Mouse (Mus musculus): ENCODE measurements around the gene Pdzrn3. TPM values are rescaled to one million over a fixed set of nuclear protein-coding genes. Genes with fewer than 3 reads are reported as not detected.

Pdzrn3 gene
- polyA plus RNA-seq, 2 experiments: 16.5 to 37.9 TPM

DNA sequence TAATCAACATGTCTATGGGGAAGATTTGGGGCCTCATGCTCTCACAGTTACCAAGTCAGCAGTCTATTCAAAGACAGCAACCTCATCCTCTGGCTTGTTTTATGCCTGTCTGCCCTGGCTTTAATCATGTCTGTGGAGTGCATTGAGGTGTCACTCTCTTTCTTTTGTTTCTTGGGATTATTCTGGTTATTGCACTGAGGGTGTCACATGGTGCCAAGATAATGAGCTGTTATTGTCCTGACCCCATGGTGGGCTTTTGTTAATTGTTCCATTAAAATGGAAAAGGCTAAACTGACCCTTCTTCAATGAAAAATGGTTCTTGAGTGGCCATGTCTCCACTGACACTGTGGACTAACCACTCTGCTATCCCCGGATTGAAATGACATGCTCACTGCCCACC, 34.0 kb upstream of the Pdzrn3 start:
- Histone ChIP-seq H3K27me3 (ENCODE audit: control insufficient read depth, insufficient read depth, low read length) (no peaks in the 10 kb centered on the region), H3K4me2 (replicated peaks; ENCODE audit: low read depth, low read length, severe bottlenecking) (no peak overlapping the region), H3K27ac (replicated peaks; ENCODE audit: low read depth, low read length) (no peak overlapping the region), H3K4me1 (ENCODE audit: control insufficient read depth, insufficient read depth, low read length) (no peaks in the 10 kb centered on the region), H3K9ac (ENCODE audit: low read depth, low read length, severe bottlenecking) (no peak overlapping the region), H3K4me3 (replicated peaks; ENCODE audit: low read length) (no peak overlapping the region), H3K36me3 (ENCODE audit: control insufficient read depth, insufficient read depth, low read length) (no peaks in the 10 kb centered on the region), H3K9me3 (ENCODE audit: control insufficient read depth, low read length) (no peaks in the 10 kb centered on the region)
- ATAC-seq (ENCODE audit: low FRiP score, low read depth) (no peak), DNase-seq (ENCODE audit: low spot score) (no peak)
- no peak for TF ChIP-seq POLR2A (IDR thresholded peaks at IDR 0.05; ENCODE audit: borderline replicate concordance, extremely low read depth, insufficient read depth, insufficient read length)
- WGBS: 81% methylated on average over 1 of the region's 1 CpGs

DNA sequence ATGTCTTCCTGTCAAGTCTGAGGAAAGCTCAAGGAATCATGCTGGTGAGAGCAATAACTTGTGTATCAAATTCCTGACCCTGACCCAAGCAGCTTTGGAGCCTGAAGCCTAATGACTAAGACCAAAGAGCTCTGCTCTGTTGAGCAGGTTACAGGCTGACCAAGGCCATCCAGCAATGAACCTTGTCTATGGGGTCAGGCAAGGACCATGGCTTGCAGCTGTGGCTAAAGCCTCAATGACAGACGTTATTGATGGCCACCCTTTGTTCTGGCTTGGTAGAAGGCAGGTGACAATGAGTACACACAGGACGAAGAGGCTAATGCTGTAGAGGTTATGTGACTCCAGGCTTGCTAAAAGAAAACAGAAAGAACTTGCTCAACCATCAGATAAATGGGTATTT, 33.4 kb upstream of the Pdzrn3 start:
- no peak overlapping the region for H3K27ac ChIP-seq (replicated peaks; ENCODE audit: low read depth, low read length)
- no peak for ATAC-seq (ENCODE audit: low FRiP score, low read depth)
- 29% methylated on average over 2 of the region's 2 CpGs for WGBS
- H3K4me1 ChIP-seq (ENCODE audit: control insufficient read depth, insufficient read depth, low read length): no peaks in the 10 kb centered on the region
- H3K9me3 ChIP-seq (ENCODE audit: control insufficient read depth, low read length): no peaks in the 10 kb centered on the region
- no peaks in the 10 kb centered on the region for H3K27me3 ChIP-seq (ENCODE audit: control insufficient read depth, insufficient read depth, low read length)
- H3K4me3 ChIP-seq (replicated peaks; ENCODE audit: low read length): no peak overlapping the region
- no peaks in the 10 kb centered on the region for H3K36me3 ChIP-seq (ENCODE audit: control insufficient read depth, insufficient read depth, low read length)
- no peak overlapping the region for H3K4me2 ChIP-seq (replicated peaks; ENCODE audit: low read depth, low read length, severe bottlenecking)
- no peak overlapping the region for H3K9ac ChIP-seq (ENCODE audit: low read depth, low read length, severe bottlenecking)
- no peak for DNase-seq (ENCODE audit: low spot score)
- TF ChIP-seq POLR2A (IDR thresholded peaks at IDR 0.05; ENCODE audit: borderline replicate concordance, extremely low read depth, insufficient read depth, insufficient read length): no peak

DNA sequence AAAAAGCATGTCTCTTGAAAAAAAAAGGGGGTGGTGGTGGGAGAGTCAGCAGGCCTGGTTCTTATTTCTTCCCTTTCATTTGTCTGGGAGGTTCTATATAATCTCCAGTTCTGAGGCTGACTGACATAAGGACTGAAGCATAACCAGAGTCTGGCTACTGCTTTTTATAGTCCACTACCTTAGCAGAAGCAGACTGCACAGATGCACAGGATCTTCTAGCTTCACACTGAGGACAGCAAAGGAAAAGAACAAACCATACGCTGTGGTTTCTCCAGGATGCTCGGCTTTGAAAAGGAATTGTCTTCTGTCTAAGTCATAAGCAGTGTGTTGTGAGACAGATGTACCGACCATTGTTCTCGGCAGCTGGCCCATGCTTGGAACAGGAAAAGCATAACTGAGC, 19.0 kb upstream of the Pdzrn3 start:
- no peak for ATAC-seq (ENCODE audit: low FRiP score, low read depth)
- Histone ChIP-seq H3K9me3 (ENCODE audit: control insufficient read depth, low read length) (no peaks in the 10 kb centered on the region), H3K4me1 (ENCODE audit: control insufficient read depth, insufficient read depth, low read length) (peaks cover 12% of the 10 kb centered on the region; the same call in 1 of the 2 replicates), H3K27ac (replicated peaks; ENCODE audit: low read depth, low read length) (no peak overlapping the region), H3K4me3 (replicated peaks; ENCODE audit: low read length) (no peak overlapping the region), H3K36me3 (ENCODE audit: control insufficient read depth, insufficient read depth, low read length) (no peaks in the 10 kb centered on the region), H3K4me2 (replicated peaks; ENCODE audit: low read depth, low read length, severe bottlenecking) (no peak overlapping the region), H3K27me3 (ENCODE audit: control insufficient read depth, insufficient read depth, low read length) (no peaks in the 10 kb centered on the region), H3K9ac (ENCODE audit: low read depth, low read length, severe bottlenecking) (no peak overlapping the region)
- DNase-seq (ENCODE audit: low spot score): no peak
- 65% methylated on average over 4 of the region's 4 CpGs for WGBS
- no peak for TF ChIP-seq POLR2A (IDR thresholded peaks at IDR 0.05; ENCODE audit: borderline replicate concordance, extremely low read depth, insufficient read depth, insufficient read length)

- Histone ChIP-seq H3K9ac (ENCODE audit: low read depth, low read length, severe bottlenecking) (no peak overlapping the region), H3K4me2 (replicated peaks; ENCODE audit: low read depth, low read length, severe bottlenecking) (no peak overlapping the region), H3K4me3 (replicated peaks; ENCODE audit: low read length) (no peak overlapping the region), H3K36me3 (ENCODE audit: control insufficient read depth, insufficient read depth, low read length) (no peaks in the 10 kb centered on the region), H3K4me1 (ENCODE audit: control insufficient read depth, insufficient read depth, low read length) (peaks cover 12% of the 10 kb centered on the region; the same call in 1 of the 2 replicates), H3K27me3 (ENCODE audit: control insufficient read depth, insufficient read depth, low read length) (no peaks in the 10 kb centered on the region), H3K27ac (replicated peaks; ENCODE audit: low read depth, low read length) (no peak overlapping the region), H3K9me3 (ENCODE audit: control insufficient read depth, low read length) (no peaks in the 10 kb centered on the region)
- DNase-seq (ENCODE audit: low spot score) (no peak), ATAC-seq (ENCODE audit: low FRiP score, low read depth) (no peak)
- TF ChIP-seq POLR2A (IDR thresholded peaks at IDR 0.05; ENCODE audit: borderline replicate concordance, extremely low read depth, insufficient read depth, insufficient read length): no peak
- WGBS: 90% methylated on average over 6 of the region's 6 CpGs
Observed at GRCm38 (mm10) chr6:101395908-101396307, 18.2 kb upstream of the Pdzrn3 start.

DNA sequence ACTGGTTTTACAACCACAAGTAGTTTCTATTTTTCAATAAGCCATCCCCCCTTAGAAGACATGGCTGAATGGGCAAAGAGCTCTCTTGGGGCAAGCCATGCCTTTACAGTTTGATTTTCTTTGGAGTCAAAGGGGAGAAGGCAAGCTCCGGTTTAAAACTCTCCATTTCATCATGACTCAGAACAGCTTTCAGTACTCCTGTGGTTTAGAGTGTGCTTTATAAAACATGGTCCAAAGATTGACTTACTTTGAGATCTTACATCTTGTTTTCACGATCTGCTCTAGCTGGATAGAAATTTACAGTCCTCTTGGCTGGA, 15.1 kb upstream of the Pdzrn3 start:
- ATAC-seq (ENCODE audit: low FRiP score, low read depth): no peak
- Histone ChIP-seq H3K4me3 (replicated peaks; ENCODE audit: low read length) (no peak overlapping the region), H3K9me3 (ENCODE audit: control insufficient read depth, low read length) (no peaks in the 10 kb centered on the region), H3K4me1 (ENCODE audit: control insufficient read depth, insufficient read depth, low read length) (peaks cover 12% of the 10 kb centered on the region; the same call in 1 of the 2 replicates), H3K27ac (replicated peaks; ENCODE audit: low read depth, low read length) (no peak overlapping the region), H3K9ac (ENCODE audit: low read depth, low read length, severe bottlenecking) (no peak overlapping the region), H3K36me3 (ENCODE audit: control insufficient read depth, insufficient read depth, low read length) (no peaks in the 10 kb centered on the region), H3K27me3 (ENCODE audit: control insufficient read depth, insufficient read depth, low read length) (no peaks in the 10 kb centered on the region), H3K4me2 (replicated peaks; ENCODE audit: low read depth, low read length, severe bottlenecking) (no peak overlapping the region)
- WGBS: 39% methylated on average over 2 of the region's 2 CpGs
- no peak for TF ChIP-seq POLR2A (IDR thresholded peaks at IDR 0.05; ENCODE audit: borderline replicate concordance, extremely low read depth, insufficient read depth, insufficient read length)
- no peak for DNase-seq (ENCODE audit: low spot score)
